Mouse (Mus musculus) kidney, postnatal 36 days (tissue): ENCODE measurements at regions not wholly inside any gene's neighbourhood (a gene's known extent, or its start where the extent isn't known, plus 50 kb on each side); places are given as distances from the start of the nearest gene placed in this dataset.

Source experiments
- DNase-seq, 2 experiments: peaks; one replicate each; pipeline ENCODE4 v3.0.0; 2021 to 2022; ENCODE audit warnings: mixed read lengths in 2 of 2

DNA sequence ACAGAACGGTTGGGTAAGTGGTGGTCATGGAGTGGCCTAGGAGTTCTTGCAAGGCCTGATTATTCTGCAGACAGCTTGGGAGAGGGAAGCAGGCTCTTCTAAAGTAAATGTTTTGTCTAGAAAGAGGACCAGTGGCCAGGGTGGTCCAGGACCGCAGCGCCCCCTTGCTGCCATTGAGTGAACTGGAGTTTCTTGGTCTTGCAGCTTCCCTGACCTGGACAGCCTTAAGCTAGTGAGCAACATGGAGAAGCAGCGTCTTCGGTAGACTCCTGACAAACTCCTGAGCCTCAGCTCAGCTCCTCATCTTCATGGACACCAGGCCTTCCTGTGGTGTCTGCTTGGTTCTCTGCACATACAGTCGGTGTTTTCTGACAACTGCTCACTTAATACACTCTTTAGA lies 376.4 kb downstream of the Nkx6-1 start:
- peak in 1 of 2 experiments; percentile 64 for DNase-seq

DNA sequence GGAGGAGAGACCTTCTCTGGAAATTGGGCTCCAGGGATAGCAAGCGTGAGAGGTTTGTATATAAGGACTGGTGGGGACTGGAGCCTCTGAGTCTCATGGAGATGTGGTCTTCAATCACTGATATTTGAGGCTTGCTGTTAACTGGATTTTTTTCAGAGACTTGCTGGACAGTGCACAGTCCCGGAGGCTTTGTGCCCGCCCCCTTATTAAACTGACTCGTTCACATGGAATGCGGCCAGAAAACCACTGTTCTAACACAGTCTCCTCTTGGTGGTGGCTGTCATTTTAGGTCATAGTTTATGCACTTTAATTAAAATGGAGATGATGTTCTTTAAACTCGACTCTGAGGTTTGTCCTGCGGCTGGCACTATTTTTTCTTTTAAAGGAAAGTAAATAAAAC lies 378.9 kb downstream of the Nkx6-1 start:
- DNase-seq, result no peak

DNA sequence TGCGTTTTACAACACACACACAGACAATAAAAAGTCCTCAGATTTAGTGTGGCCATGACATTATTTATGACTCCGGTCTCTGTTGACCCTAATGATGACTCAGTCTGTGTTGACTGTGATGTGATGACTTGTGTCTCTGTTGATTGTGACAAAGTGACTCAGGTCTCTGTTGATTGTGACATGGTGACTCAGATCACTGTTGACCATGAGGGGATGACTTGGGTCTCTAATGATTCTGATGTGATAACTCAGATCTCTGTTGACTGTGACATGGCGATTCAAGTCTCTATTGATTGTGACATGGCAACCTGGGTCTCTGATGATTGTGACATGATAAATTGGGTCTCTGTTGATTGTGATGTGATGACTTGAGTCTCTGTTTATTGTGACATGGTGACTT lies 405.0 kb downstream of the Gpat3 start:
- DNase-seq, result no peak

DNA sequence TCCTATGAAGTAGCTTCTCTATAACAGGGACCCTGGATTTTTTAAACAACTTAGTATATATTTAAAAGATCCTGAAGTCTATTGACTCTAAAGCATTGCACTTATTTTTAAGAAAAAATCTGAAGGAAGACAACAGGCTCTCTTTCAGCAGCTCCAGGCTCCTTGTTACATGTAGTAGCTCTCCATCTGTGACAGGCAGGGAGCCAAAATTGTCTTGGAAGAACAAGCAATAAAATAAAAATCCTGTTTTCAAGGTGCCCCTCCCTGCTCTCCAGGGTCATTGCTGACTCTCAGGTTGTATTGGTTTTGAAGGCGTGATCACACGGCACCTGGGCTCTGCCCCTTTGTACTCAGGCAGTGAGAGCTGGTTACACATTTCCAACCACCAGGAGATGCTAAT lies 397.1 kb downstream of the Gpat3 start:
- no peak for DNase-seq

DNA sequence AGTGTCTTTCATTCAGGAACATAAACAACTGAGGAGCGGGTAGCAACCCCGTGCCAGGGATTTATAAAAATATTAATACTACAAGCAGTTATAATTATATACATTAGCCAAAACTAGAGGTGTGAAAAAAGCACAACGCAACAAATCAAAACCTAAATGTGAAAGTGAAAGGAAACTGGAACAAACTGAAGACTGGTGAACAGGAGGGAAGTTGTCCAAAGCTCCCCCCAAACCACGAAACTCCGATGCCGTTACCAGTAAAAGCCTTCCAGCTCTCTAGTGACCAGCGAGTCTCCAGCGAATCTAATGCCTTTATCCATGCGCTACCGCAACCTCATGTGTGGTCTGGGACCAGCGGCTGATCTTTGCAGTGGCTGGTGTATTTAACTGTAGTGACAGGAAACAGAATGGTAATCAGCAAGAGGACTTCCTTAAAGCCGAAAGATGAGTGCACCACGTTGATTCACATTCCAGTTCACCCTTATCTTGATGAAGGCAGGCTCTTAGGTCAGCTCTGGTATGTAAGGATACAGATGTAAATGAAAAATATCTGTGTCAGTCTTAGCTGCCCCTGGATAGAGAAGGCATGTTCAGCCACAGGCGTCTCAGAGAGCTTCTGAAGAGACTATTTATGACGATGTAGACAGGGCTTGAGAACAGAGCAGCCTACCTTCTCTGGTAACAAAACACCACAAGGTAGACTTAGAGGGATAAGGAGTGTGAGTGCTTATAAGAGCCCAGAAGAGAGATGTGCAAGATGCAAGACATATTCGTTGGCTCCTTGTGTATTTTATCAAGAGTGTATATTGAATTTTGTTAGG lies 394.0 kb downstream of the Gpat3 start:
- DNase-seq, result no peak

DNA sequence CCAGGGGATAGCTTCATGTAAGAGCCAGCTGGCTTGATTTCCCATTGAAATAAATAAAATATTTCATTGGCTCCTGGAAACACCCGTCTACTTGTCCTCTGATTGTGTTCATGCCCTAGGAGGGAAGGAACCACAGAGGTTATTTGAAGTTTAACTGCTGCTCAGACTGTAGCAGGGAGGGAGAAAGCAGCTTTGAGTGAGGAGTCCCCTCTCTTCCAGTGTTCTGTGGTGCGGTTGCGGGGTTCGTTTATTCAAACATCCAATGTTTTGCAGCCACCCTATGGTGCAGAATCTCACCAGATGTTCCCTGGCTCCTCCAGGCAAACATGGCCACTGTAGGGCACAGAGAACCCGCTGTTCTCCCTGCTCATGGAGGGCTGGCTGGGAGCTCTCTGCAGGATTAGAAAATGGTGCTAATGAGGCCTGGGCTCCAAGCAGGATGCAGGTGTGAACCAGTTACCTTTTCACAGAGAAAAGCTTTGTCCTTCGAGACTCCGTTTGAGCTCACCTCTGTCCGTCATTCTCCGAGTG lies 390.7 kb downstream of the Gpat3 start:
- DNase-seq, result no peak

DNA sequence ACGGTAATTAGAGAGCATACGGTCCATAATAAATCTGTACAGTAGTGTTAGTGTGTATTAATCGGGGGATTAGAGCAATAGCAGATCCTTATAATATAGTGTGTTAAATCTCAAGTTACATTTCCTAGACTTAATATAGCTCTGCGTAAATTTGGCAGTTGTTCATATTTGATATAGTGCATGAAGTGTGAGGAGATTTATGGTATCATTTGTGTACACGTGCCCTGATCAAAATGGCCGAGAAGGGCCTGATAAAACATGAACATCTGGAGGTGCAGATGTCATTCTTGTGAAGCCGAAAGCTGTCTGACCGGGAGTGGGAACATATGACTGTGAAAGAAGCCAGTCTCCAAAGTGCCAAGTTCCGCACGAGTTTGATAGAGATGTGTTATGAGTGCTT lies 376.9 kb downstream of the Gpat3 start:
- no peak for DNase-seq

DNA sequence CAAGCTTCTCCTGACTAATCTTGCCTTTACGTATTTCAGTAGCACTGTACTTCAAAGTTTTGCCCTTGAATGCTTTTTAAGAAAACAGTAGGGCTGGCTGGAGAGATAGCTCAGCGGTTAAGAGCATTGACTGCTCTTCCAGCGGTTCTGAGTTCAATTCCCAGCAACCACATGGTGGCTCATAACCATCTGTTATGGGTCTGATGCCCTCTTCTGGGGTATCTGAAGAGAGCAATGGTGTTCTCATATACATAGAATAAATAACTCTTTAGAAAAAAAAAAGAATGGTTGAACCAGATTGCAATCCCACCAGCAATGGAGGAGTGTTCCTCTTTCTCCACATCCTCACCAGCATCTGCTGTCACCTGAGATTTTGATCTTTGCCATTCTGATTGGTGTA lies 372.6 kb downstream of the Gpat3 start:
- DNase-seq, result no peak

DNA sequence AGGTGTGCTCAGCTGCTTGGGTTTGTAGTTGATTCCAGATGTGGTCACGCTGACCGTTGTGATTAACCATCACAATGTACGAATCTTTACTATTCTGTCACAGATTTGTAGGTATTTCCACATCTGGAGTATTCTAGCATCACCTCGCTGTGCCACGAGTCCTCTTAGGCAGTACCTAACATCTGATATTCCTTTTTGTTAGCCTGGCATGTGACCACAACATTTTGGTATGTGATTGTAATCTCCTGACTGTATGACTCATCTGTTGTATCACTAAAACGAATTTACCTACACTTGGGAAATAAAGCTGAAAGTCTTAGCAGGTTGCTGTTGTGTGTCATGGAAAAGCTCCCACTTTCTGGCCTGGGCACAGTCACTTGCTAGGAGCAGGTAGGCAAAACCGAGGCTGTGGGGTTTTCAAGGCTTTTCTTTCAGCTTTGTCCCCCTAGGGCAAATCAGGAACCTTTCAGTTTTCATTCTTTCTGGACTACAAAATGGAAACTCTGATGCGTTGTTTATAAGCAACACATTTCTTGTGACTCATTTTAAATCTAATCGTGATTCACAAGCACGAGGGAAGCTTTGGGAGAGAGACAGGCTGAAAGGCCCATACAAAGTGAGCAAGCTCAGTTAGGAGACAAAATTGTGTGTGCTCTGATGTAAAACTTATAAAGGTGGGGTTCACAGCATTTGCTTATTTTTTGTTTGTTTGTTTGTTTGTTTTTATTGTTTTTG lies 371.5 kb downstream of the Gpat3 start:
- DNase-seq, result no peak

DNA sequence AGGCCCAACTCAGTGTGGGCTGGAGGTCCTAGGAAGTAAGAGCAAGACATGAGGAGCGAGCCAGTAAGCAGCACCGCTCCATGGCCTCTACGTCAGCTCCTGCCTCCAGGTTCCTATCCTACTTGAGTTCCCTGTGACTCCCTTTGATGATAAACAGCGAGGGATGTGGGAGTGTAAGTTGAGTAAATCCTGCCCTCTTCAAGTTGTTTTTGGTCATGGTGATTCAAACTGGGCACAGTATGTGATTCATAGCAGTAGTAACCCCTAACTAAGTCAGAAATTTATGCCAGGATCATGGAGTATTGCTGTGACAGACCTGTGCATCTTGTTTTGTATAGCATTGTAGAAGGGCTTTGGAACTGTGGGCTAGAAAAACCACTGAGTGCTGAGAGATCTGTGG lies 366.5 kb downstream of the Gpat3 start:
- DNase-seq, result no peak

DNA sequence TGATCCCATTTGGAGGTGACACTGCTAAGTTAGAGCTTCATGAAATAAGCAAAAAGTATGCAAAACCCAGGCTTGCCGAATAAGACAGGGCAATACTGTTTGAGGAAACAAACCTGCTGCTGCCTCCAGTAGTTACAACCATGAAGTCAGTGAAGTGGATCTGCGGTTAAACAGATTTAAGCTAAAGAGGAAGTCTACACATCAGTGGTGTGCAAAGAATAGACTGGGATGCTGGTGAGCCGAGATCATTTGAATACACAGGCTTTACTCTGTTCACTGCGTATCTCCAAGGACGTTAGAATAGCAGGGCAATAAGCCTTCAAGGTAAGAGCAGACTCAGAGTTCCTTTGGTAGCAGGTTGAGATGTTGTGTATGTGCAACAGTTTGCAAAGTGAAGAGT lies 362.6 kb downstream of the Gpat3 start:
- no peak for DNase-seq

DNA sequence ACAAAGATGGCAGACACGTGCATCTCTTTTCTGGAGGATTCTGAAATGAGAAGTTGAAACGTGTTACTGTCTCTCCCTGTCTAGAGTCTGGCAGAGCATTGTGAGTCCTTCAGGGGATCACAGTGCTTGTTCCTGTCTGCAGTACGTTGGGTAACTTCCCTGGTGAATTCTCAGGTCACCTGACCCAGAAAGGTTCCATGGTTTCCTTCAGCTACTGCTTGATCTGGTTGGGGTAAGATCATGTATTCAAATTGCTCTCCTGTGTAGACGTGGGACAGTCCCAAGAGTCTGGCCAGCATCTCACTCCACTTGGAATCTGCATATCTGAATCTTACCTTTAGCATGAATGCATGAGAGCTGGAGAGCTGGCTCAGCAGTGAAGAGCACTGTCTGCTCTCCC lies 350.0 kb downstream of the Gpat3 start:
- DNase-seq, result no peak

DNA sequence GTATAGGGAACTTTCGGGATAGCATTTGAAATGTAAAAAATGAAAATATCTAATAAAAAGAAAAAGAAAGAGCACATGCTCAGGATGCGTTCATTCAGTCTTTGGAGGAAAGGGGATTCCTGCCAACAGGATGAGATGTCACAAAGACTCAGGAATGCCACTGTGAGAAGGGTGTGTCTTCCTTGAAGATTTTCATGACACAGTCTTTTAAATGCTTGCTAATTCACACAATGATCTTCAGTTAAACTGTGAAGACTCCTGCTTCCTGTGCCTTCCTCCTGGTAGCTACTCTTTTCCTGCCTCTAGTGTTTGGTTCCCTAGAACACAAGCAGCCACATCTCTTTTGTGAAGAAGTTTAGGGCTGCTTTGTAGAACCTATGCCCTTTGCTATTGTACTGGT lies 345.5 kb downstream of the Gpat3 start:
- no peak for DNase-seq

DNA sequence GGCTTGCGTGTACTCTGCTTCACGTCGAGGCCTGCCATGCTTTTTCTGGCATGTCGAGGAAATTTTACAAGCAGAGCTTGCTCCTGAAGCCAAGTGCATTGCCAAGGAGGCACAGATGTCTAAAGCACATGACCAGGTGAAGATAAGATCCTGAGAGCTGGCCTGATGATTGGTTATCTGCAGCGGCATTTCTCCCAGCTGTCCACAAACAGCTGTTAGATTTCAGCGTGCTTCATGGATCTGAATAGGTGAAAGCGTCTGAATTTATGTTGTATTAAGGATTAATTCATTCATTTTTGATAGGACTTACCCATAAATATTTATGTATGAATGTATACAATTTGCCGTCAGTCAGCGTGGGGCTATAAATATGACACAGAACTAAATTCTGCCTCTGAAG lies 327.7 kb downstream of the Gpat3 start:
- DNase-seq, result no peak

DNA sequence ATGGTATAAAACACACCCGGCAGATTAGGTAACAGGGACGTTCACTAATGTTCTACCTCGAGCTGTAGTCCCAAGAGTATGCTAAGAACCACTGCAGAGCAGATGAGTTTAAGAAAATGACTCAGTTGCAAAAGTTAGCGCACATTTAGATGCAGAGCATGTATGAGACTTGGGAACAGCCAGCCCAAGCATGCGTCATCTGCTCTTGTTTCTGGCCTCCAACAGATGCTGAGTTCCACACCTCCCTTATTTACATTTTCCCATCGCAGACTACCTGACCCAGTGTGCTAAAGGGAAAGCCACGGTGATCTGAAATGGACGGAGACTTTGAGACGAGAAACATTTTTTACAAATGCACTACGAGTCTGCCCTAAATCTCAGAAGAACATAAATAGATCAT lies 327.3 kb downstream of the Gpat3 start:
- DNase-seq, result no peak

DNA sequence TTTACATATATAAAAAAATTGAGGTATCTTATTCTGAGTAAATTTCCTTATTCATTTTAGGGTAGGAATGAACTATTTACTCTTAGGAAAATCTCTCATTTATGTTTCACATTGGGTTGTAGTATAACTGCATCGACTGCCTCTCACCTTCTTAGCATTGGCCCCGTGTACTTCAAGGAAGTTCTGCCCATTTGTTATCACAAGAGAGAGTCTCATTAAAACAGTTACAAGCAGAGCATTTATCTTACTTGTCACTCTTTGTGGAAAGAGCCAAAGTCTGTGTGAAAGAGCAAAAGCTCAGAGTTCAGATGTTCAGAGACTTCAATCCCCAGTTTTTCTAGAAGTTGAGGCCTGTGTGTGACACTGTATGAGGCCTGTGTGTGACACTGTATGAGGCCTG lies 323.6 kb downstream of the Gpat3 start:
- no peak for DNase-seq

DNA sequence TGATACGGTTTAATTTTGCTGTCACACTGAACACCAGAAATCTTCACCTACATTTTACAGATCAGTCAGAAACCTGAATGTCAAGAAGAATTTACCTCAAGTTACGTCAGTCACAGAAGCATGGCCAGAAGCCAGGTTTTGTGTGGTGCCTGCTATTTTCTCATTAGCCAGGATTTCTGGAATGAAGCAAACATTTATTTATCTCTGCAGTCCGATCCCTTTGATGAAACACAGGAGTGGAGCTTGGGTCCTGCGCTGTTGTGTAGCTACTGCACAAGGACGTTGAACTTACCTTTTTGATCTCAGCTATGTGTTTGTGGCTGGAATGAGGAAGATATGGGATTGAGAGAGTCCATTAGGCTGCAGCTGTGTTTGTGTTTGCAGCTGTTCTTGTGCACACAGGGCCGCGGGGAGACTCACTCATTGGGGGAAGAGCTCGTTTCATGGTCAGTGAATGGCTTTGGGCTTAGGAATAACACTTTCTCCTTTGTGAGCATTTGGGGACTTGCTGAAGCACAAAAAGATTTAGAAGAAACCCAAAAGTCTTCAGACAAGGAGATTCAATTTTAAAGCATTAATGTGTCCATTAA lies 318.2 kb downstream of the Gpat3 start:
- DNase-seq, result peak; percentile 29 to 47

DNA sequence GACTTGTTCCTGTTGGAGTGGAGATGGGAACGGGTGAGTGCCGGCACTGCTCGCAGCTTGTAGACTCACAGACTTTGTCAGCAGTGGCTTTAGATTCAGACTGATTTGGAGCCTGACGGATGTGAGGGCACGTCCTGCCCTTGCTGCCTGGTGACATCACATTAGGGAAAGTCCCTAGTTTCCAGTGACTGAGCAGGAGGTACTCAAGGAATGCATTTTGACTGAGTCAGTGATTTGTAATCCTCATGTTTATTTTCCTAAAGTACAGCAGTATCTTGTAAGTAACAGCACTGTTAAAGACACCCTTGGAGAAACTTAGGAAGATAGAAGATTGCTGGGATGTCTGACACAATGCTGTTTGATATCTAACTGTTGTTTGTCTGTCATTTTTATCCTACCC lies 317.6 kb downstream of the Gpat3 start:
- peak; percentile 31 to 64 for DNase-seq

DNA sequence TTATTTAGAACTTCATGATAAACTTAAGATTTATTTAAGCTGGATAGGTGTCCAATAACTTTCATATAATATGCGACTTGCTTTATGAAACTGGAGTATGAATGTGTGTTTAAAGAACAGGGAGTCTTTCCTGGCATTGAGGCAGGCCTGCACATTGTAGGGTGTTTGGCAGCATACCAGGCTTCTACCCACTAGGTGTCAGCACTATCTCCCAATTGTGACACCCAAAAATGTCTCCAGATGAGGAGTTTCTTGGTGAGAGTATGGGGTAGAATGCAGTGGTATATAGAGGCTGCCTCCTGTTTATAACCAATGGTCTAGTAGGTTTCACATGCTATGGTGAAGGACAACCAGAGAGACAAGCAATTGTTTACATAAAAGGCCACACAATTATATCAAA lies 311.9 kb downstream of the Gpat3 start:
- DNase-seq, result no peak

DNA sequence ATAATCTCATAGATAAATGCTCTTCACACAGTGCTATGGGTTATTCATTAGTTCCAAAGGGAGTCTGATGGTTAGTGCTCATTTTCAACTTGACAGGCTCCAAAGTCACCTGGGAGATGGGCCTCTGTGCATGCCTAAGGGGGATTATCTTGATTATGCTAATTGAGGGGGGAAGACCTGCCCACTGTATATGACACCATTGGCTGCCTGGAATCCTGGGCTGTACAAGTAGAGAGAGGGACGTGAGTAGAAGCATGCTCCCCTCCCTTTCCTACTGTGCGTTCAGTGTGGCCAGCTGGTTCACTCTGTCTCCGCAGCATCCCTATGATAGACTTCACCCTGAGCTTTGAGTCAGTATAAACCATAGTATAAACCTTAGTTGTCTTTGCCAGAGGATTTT lies 300.8 kb downstream of the Gpat3 start:
- DNase-seq, result no peak

DNA sequence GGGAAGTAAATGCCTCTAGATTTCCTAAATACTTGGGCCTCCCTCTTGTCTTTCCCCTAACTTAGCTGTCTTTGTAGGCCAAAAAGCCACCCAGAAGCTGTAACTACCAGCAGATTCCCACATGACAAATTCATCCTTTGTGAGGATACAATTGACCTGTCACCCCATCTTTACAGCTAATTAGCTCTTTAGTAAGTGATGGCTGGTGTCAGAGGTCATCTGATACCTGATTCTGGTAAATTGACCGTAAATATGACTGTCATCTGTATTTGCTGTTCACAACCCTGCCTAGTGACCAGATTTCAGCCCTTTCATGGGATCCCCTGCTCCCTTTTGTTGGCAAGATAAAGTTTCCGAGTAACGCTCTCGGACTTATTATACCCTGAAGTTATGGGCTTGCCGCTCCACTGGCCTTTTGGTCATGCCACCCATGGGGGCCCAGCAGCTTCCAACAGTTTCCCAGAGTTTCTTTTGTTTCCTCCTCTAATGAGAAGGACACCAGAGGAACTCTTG lies 279.5 kb downstream of the Gpat3 start:
- no peak for DNase-seq

DNA sequence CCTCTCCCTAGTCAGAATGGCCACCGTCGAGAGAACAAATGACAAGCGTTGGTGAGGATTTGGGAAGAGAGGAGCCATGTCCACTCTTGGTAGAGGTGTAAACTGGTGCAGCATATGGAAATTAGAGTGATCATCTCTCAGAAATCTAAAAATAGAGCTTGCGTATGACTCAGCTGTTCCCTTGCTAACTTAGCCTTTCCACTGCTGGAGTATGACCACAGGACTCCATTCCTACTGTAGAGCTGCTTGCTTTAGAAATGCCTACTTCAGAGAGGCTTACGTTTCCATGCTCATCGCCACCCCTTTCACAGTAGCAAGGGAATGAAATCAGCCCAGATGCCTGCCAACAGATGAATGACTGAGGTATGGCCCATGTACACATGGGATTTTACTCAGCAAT lies 277.4 kb downstream of the Gpat3 start:
- DNase-seq, result no peak

DNA sequence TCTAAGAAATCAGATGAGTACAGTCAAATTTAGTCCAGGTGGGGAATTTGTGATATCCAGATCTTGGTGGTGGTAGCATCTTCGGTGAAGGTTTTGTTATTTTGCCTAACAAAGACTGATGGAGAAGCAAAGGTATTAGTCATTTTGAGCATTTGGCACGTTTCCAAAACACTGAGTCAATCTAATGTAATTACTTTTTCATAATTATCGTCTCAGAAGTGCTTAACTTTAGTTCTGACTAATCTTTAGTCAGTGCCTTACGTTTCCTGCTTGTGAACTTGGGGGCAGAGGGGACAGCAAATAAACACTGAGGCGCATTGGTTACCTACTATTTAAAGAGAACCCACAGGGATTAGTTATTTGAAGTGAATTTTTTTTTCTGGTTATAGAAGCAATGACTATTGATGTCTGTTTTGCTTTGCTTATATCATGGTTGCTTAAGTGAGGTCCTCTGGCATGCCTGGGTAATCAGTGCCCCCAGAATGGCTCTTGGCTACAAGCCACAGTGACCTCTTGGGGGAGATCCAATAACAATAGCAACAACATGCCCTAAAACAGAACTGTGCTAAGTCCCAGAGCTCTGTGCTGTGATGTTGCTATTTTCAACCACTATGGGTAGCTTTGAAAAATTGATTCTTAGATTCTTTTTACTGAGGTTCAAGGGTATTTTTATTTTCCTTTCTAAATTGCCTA lies 275.1 kb downstream of the Gpat3 start:
- peak; percentile 5 to 9 for DNase-seq
